Mouse (Mus musculus) testis, postnatal 14 days (tissue): ENCODE data around the gene Gm21731.
"Not testable (repeated sequence)": the region's sequence is repeated elsewhere in the genome, so short reads cannot be mapped to it uniquely, and the experiment has no call there.

Experiments used
- DNase-seq: peaks from one replicate; pipeline ENCODE4 v3.0.0; 2021; ENCODE audit warnings: low spot score

The Gm21731 gene

DNA sequence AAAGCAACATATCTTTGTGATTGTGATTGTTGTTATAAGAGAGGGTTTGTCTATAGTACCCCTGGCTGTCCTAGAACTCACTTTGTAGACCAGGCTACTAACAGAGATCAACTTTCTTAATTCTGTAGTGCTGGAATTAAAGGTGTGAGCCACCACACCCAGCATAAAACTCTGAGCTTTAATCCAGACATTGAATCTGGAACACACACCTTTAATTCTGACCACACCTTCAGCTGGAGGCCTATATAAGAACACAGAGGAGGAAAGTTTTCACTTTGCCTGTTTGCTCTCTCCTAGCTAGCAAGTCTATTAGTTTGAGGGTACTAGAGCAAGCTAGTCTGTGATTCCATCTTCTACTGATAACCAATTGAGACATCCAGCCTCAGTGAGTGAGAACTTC lies at the start of gene Gm21731:
TSS of gene Gm21731 (plus strand) at position 301 of the 400 bp plus-strand sequence.
- not testable (repeated sequence) for DNase-seq

DNA sequence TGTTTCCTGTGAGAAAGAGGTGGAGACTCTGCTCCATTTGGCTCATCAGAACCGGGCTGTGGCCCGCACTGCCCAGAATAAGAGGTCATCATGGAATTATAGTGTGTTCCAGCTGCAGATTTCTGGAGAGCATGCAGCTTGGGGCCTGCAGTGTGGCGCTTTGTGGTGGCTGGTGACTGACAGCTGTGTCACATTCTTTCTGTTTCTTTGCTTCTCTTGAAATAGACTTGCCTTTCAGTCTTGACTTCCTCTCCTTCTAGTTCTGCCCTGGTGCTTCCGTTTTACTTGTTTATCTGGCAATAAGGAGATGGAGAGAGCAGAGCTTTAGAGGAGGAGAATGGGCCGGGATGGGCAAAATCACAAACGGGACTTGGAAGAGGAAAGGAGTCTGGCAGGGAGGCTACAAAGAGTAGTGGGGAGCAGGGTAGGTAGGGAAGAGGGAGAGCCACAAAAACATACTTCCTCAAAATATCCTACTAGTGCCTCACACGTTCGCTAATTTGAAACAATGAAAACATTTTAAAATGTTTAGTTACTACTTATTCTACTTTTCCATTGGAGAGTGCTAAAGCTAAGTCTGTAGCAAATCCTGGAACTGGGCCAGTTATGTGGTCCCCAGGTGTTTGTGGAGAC lies 42.6 kb upstream of the Gm21731 start:
- DNase-seq, result not testable (repeated sequence)

- not testable (repeated sequence) for DNase-seq
These were observed 23.1 kb upstream of the Gm21731 start, which contains the start of gene Gm21762 for GRCm38 (mm10) chr13:120215847-120216246. Gene Gm21762 (minus strand): TSS chr13:120215947.

DNA sequence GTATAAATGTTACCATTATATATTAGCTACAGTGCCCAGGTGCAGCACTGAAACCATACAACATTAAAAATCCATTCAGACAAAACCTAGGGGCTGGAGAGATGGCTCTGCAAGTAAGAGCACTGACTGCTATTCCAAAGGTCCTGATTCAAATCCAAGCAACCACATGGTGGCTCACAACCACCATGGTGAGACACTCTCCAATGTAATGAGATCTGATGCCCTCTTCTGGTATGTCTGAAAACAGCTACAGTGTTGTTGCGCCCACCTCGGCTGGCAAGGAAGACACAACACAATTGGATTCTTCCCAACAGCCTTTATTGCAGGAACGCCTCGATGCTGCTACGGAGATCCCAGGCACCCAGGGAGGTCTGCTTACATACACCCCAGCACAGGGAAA lies 18.0 kb upstream of the Gm21731 start:
- not testable (repeated sequence) for DNase-seq

- DNase-seq, result not testable (repeated sequence)
These were observed 15.8 kb upstream of the Gm21731 start for GRCm38 (mm10) chr13:120223012-120223659.

- DNase-seq, result not testable (repeated sequence)
These were observed 7.1 kb upstream of the Gm21731 start for GRCm38 (mm10) chr13:120231798-120232197.

DNA sequence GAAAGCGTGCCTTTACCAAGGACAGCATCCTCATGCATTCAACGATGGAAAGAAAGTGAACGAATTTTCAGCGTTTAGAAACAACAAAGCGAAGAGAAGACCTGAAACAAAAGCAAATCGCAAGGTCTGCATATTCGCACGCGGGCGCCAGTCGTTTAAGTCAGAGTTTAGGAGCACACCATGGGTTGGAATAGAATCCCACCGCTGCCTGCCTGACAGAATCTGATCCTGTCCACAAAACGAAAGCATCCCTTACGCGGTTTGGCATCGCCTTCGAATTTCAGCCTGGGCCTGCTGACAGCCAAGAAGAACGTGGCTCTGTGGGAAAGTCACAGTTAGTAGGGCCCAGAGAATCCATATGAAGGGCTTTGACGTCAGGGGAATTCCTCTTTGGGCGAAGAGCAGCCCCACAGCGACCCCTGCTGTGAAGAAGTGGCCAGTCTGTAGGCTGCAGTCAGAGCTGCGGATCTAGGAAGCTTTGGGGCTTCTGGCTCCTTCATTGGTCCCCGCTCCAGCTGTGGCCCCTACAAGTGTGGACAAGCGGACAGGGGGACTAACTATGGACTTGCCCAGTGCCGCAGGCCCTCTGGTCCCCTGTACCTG lies 6.4 kb upstream of the Gm21731 start:
- not testable (repeated sequence) for DNase-seq

- not testable (repeated sequence) for DNase-seq
These were observed 12.5 kb downstream of the Gm21731 start for GRCm38 (mm10) chr13:120251208-120251924.

DNA sequence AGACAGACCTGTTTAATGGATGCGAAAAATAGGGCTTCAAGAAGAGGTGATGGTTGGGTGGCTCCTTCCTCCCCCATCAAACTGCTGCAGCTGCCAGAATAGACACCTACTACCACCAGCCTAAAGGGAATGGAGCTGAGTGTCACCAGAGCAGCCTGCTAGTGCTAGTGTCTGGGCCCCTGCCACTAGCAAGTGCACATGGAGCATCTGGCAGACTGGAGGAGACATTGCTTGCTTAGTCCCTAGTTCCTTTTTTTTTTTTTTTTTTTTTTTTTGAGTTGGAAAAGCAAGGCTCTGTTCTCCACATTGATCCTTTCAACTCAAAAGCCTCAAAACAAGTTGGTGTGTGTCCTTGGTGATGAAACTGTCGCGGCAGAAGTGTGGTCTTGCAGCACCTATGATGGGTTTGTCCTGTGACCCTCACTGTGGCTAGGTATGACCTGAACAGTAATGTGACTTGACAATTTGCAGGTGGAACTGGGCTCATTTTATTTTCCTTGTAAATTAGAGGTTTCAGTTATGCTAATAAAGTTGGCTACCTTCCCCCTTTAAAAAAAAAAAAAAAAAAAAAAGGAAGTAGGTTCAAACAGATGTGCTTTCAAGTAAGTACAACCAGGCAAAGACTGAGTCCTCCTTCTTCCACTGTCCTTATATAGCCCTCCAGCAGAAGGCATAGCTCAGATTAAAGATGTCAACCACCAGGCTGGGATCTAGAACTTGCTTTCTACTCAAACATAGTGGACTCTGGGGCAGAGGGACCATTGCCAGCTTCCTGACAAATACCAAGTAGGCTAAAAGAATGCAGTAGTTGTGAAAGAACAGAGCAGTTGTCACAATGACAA lies 20.1 kb downstream of the Gm21731 start:
- not testable (repeated sequence) for DNase-seq

DNA sequence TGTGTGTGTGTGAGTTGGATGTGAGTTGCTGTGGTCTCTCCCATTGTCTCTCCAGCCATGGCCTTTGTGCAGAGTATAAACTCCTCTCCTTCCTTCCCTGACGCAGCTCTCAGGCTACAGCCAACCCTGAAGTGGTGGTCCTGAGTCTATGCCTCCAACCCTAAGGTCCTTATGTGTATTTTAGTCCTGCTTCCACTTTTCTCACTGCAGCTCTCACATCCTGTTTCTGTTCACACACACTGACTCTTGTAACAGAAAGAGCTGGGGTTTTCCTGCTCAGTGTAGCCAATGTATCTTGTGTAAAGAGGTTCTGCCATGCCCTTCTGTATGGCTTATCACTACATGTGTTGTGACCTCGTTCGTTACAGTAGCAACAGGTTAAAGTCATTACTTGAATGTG lies 20.8 kb downstream of the Gm21731 start:
- not testable (repeated sequence) for DNase-seq

DNA sequence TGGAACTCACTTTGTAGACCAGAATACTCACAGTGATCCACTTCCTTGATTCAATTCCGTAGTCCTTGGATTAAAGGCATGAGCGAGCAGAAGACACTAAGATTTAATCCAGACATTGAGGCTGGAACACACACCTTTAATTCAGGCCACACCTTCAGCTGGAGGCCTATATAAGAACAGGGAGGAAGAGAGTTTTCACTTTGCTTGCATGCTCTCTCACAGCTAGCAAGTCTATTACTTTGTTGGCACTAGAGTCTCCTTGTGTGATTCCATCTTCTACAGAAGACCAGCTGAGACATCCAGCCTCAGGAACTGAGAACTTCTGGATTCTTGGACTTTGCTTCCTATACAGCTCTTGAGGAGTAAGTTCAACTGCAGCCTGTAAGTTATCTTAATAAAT lies 24.0 kb downstream of the Gm21731 start, which contains the start of gene AF067061:
TSS of gene AF067061 (plus strand) at position 245 of the 400 bp plus-strand sequence.
- not testable (repeated sequence) for DNase-seq

DNA sequence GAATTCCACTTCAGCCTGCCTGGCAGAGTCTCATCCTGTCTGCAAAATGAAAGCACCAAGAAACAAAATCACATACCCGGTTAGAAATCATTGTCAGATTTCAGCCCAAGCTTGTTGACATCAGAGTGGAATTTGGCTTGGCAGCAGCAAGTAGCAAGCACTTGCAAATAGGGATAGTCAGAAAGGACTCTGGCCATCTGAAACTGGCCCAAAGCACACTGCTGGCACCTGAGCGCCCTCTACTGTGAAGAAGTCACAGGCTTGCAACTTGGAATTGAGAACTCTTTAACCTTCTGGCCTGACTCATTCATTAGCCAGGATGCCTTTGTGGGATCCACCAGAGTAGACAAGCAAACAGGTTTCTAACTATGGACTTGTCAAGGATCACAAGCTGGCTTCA lies 38.9 kb downstream of the Gm21731 start:
- DNase-seq, result not testable (repeated sequence)

DNA sequence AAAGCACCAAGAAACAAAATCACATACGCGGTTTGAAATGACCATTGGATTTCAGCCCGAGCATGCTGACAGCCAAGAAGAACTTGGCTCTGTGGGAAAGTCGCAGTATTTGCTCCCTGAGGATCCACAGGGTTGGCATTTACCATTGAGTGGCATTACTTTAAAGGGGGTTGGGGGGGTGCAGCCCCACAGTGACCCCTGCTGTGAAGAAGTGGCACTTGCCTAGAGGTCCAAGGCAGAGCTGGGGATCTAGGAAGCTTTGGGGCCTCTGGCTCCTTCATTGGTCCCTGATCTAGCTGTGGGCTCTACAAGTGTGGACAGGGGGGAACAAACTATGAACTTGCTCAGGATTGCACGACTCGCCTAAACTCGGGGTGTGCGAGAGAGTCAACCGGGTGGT lies 39.9 kb downstream of the Gm21731 start:
- DNase-seq, result no peak
